Comparison of ENCODE assay signal across 7 mouse cellular contexts in the genomic region with DNA sequence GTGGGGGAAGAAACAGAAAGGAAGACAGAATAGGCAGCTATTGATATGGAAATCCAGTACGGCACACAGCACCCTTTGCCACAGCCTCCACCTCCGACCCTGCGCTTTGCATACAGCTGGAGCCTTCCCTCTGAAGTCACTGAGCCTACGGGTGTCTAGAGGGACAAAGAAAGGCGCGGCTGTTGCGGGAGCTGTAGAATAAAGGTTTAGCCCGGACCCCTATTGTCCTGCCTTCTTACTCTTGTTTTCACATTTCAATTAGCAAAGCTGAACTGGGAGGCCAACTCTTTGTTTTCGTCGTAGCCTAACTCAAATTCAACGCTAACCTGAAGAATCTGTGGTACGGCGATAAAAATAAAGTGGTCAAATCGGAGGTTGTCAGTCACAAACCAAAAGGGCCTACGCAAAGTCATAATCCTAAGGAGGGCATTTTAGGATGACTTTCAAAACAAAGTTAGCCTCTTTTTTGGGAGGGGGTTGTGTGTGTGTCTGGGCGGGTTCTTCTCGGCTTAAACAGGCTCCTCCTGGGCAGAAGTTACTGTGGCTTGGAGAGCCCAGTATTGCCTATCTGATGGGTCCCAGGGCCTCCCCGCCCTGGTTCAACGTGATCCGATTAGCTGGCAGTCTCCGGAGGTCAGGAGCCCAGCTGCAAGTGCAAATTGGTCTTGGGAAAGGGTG. TPM values are rescaled to one million over a fixed set of nuclear protein-coding genes. Genes with fewer than 3 reads are reported as not detected.
DNase-seq lines count a peak whose midpoint lies in the region; ATAC-seq lines count a peak whose summit lies in the region.

No protein-coding gene starts in this region.

- no peak for ATAC-seq in embryonic facial prominence, embryonic 12.5 days (ENCODE audit: insufficient number of reproducible peaks, insufficient read depth, low FRiP score, low TSS enrichment)
- ATAC-seq in hindbrain, embryonic 14.5 days (ENCODE audit: low FRiP score): peak; percentile 76
- ATAC-seq in midbrain, embryonic 14.5 days (ENCODE audit: low FRiP score, low TSS enrichment): peak; percentile 89

- no peaks in the 10 kb centered on the region for H3K9me3 ChIP-seq in embryonic facial prominence, embryonic 12.5 days
- no peaks in the 10 kb centered on the region for H3K9me3 ChIP-seq in hindbrain, embryonic 14.5 days (ENCODE audit: control insufficient read depth, low read length)
- no peaks in the 10 kb centered on the region for H3K9me3 ChIP-seq in midbrain, embryonic 14.5 days (ENCODE audit: control insufficient read depth, low read length)

- H3K36me3 ChIP-seq in embryonic facial prominence, embryonic 12.5 days: no peaks in the 10 kb centered on the region
- H3K36me3 ChIP-seq in hindbrain, embryonic 14.5 days (replicated peaks; ENCODE audit: control insufficient read depth, insufficient read depth): no peaks in the 10 kb centered on the region
- H3K36me3 ChIP-seq in midbrain, embryonic 14.5 days (ENCODE audit: control insufficient read depth, insufficient read depth, low read length): no peaks in the 10 kb centered on the region

- 7% methylated on average over 21 of the region's 21 CpGs for WGBS in embryonic facial prominence, embryonic 12.5 days
- 5% methylated on average over 21 of the region's 21 CpGs for WGBS in hindbrain, embryonic 14.5 days
- 3% methylated on average over 21 of the region's 21 CpGs for WGBS in midbrain, embryonic 14.5 days

- peaks cover 26% of the 10 kb centered on the region for H3K27me3 ChIP-seq in embryonic facial prominence, embryonic 12.5 days
- no peaks in the 10 kb centered on the region for H3K27me3 ChIP-seq in hindbrain, embryonic 14.5 days (ENCODE audit: control insufficient read depth, insufficient read depth, low read length)
- no peaks in the 10 kb centered on the region for H3K27me3 ChIP-seq in midbrain, embryonic 14.5 days (ENCODE audit: control insufficient read depth, insufficient read depth, low read length)

- peak; percentile 53 for DNase-seq in hindbrain, embryonic 14.5 days (ENCODE audit: low spot score)
- peak; percentile 83 for DNase-seq in midbrain, embryonic 14.5 days
- DNase-seq in urinary bladder, postnatal 36 days (ENCODE audit: low spot score in 2 of 2): no peak
- DNase-seq in cerebellum, adult 8-10 months: no peak
- no peak for DNase-seq in thymus, postnatal 0 days (ENCODE audit: low spot score)

- peak overlapping the region; percentile 43 for H3K4me2 ChIP-seq in embryonic facial prominence, embryonic 12.5 days (replicated peaks)
- peak overlapping the region; percentile 48 for H3K4me2 ChIP-seq in hindbrain, embryonic 14.5 days (replicated peaks)
- H3K4me2 ChIP-seq in midbrain, embryonic 14.5 days (ENCODE audit: low read length): peak overlapping the region; percentile 50

- no peak overlapping the region for H3K9ac ChIP-seq in embryonic facial prominence, embryonic 12.5 days
- peak overlapping the region; percentile 61 for H3K9ac ChIP-seq in hindbrain, embryonic 14.5 days
- peak overlapping the region; percentile 42; the same call in 1 of the 2 replicates for H3K9ac ChIP-seq in midbrain, embryonic 14.5 days (replicated peaks; ENCODE audit: low read length)

- peak overlapping the region; percentile 41; the same call in 1 of the 2 replicates for H3K27ac ChIP-seq in brown adipose tissue, adult 24 weeks (replicated peaks; ENCODE audit: low read depth, low read length)
- no peak overlapping the region for H3K27ac ChIP-seq in embryonic facial prominence, embryonic 12.5 days
- peak overlapping the region; percentile 83 for H3K27ac ChIP-seq in hindbrain, embryonic 14.5 days
- peak overlapping the region; percentile 89 for H3K27ac ChIP-seq in midbrain, embryonic 14.5 days (replicated peaks; ENCODE audit: low read depth, low read length)

- H3K4me3 ChIP-seq in brown adipose tissue, adult 24 weeks (ENCODE audit: insufficient read depth, low read depth, low read length): peak overlapping the region; percentile 41
- peak overlapping the region; percentile 17 for H3K4me3 ChIP-seq in embryonic facial prominence, embryonic 12.5 days
- H3K4me3 ChIP-seq in hindbrain, embryonic 14.5 days (replicated peaks; ENCODE audit: low read length): 0 out of 2 replicates have a peak overlapping the region, but pooled peaks have one; percentile 21
- no peak overlapping the region for H3K4me3 ChIP-seq in midbrain, embryonic 14.5 days (replicated peaks; ENCODE audit: low read depth, low read length)

- H3K4me1 ChIP-seq in brown adipose tissue, adult 24 weeks (ENCODE audit: control insufficient read depth, insufficient read depth, insufficient read length, low read length): peaks cover 3% of the 10 kb centered on the region; the same call in 1 of the 2 replicates
- H3K4me1 ChIP-seq in embryonic facial prominence, embryonic 12.5 days: peaks cover 6% of the 10 kb centered on the region; the same call in 1 of the 2 replicates
- peaks cover 20% of the 10 kb centered on the region for H3K4me1 ChIP-seq in hindbrain, embryonic 14.5 days (replicated peaks; ENCODE audit: control insufficient read depth, insufficient read depth, low read length)
- peaks cover 19% of the 10 kb centered on the region for H3K4me1 ChIP-seq in midbrain, embryonic 14.5 days (ENCODE audit: control insufficient read depth, insufficient read depth, low read length)

RNA-seq across cellular contexts. Expression of gene Mtcl1, which starts 30.4 kb away (rescaled TPM):
- 0.24 and 0.25 TPM in 2 replicates for polyA plus RNA-seq in brown adipose tissue, adult 24 weeks (2012; ENCODE audit: insufficient read depth, insufficient read length, missing spikeins)
- polyA plus RNA-seq in embryonic facial prominence, embryonic 12.5 days (2016; fragmentation: Nextera tagmentation; extraction: Ambion mirVana): 9.5 and 10.4 TPM in 2 replicates
- polyA plus RNA-seq in hindbrain, embryonic 14.5 days (2014; fragmentation: Nextera tagmentation; extraction: Ambion mirVana): 35.1 and 37.9 TPM in 2 replicates
- polyA plus RNA-seq in midbrain, embryonic 14.5 days (2014; fragmentation: Nextera tagmentation; extraction: Ambion mirVana): 26.7 and 36.0 TPM in 2 replicates
- polyA plus RNA-seq in thymus, postnatal 0 days (2015; fragmentation: Nextera tagmentation; extraction: Ambion mirVana): 4.4 and 5.6 TPM in 2 replicates

RNA-seq across cellular contexts. Expression of gene Rab12, which starts 39.6 kb away (rescaled TPM):
- polyA plus RNA-seq in brown adipose tissue, adult 24 weeks (2012; ENCODE audit: insufficient read depth, insufficient read length, missing spikeins): 67.9 and 97.9 TPM in 2 replicates
- 56.4 and 59.9 TPM in 2 replicates for polyA plus RNA-seq in embryonic facial prominence, embryonic 12.5 days (2016; fragmentation: Nextera tagmentation; extraction: Ambion mirVana)
- polyA plus RNA-seq in hindbrain, embryonic 14.5 days (2014; fragmentation: Nextera tagmentation; extraction: Ambion mirVana): 96.6 and 102 TPM in 2 replicates
- polyA plus RNA-seq in midbrain, embryonic 14.5 days (2014; fragmentation: Nextera tagmentation; extraction: Ambion mirVana): 83.8 and 91.0 TPM in 2 replicates
- polyA plus RNA-seq in thymus, postnatal 0 days (2015; fragmentation: Nextera tagmentation; extraction: Ambion mirVana): 20.8 and 24.9 TPM in 2 replicates

Comparison
In these comparisons a context has a peak if more than half of its experiments do, and no peak if none do; other contexts are left out.
1. DNase-seq: peak in hindbrain, embryonic 14.5 days (single experiment) and midbrain, embryonic 14.5 days (single experiment); none in urinary bladder, postnatal 36 days (0 of 2), cerebellum, adult 8-10 months (single experiment) and thymus, postnatal 0 days (single experiment).
2. Peak in every context shown above with its lines, with median percentiles within 50 percentile points of each other: H3K4me2 ChIP-seq.